Mouse (Mus musculus): ENCODE data around the gene Qtrt1.

- TF ChIP-seq CTCF (IDR thresholded peaks at IDR 0.05; ENCODE audit: low read depth, low read length) (no peak), POLR2A (IDR thresholded peaks at IDR 0.05; ENCODE audit: extremely low read depth, insufficient read depth, low read length) (no peak)
Observed at GRCm38 (mm10) chr9:21432066-21432465, 20.4 kb downstream of the Qtrt1 start.
